Mouse (Mus musculus): ENCODE measurements around the gene Slc25a21. TPM values are rescaled to one million over a fixed set of nuclear protein-coding genes. Genes with fewer than 3 reads are reported as not detected.

Slc25a21 gene
- polyA plus RNA-seq, 1 experiment from 2014 or later, result 1.9 TPM

DNA sequence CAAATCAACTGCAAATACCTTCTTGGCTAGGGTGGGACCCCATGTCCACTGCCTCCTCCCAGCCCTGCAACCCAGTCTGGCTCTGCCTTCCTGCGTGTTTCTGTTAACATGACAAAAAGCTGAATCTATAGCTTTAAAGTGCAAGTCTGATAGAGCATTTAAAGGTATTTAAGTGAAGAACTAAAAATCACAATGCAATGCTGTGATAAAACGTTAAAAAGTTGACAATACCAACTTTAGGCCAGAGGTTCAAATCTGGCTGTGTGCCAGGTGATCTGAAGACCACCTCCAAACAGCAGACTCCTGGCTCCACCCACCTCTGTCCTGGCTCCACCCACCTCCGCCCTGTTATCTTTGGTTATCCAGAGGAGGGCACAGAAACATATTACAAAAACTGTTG, 98.2 kb downstream of the Slc25a21 start:
- Histone ChIP-seq H3K4me3 (ENCODE audit: low read depth, low read length) (no peak overlapping the region), H3K36me3 (ENCODE audit: control insufficient read depth, insufficient read depth, low read length) (no peaks in the 10 kb centered on the region), H3K9me3 (ENCODE audit: control insufficient read depth, low read length) (no peaks in the 10 kb centered on the region), H3K27me3 (ENCODE audit: control insufficient read depth, insufficient read depth, low read length) (no peaks in the 10 kb centered on the region), H3K27ac (ENCODE audit: low read depth, low read length) (no peak overlapping the region), H3K4me2 (ENCODE audit: low read depth) (no peak overlapping the region), H3K9ac (ENCODE audit: low read length) (no peak overlapping the region), H3K4me1 (ENCODE audit: control insufficient read depth, insufficient read depth, low read length) (no peaks in the 10 kb centered on the region)
- WGBS, result 71% methylated on average over 3 of the region's 3 CpGs
- DNase-seq (ENCODE audit: low spot score) (no peak), ATAC-seq (ENCODE audit: insufficient read depth, low FRiP score, low TSS enrichment) (no peak)

DNA sequence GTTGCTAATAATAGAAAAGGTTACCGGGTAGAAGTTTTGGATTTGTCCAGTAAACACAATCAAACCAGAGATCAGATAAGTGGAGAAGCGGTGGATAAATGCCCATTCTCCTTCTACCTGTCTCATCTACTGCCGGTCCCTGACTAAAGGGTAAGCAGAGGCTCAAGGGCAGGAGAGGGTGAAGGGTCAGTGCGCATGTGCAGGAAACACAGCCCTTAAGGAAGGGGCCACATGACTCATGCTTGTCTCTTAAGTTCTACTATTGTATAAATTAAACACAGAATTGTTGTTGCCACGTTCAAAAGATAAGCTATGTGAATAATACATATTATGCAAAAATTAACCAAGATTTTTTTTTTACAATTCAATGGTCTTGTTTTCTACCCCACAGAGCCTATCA, 98.9 kb downstream of the Slc25a21 start:
- H3K4me3 ChIP-seq (ENCODE audit: low read depth, low read length), result no peak overlapping the region
- 91% methylated on average over 5 of the region's 5 CpGs for WGBS
- H3K27me3 ChIP-seq (ENCODE audit: control insufficient read depth, insufficient read depth, low read length), result no peaks in the 10 kb centered on the region
- no peaks in the 10 kb centered on the region for H3K9me3 ChIP-seq (ENCODE audit: control insufficient read depth, low read length)
- no peak overlapping the region for H3K27ac ChIP-seq (ENCODE audit: low read depth, low read length)
- ATAC-seq (ENCODE audit: insufficient read depth, low FRiP score, low TSS enrichment) (no peak), DNase-seq (ENCODE audit: low spot score) (no peak)
- H3K4me1 ChIP-seq (ENCODE audit: control insufficient read depth, insufficient read depth, low read length), result no peaks in the 10 kb centered on the region
- H3K9ac ChIP-seq (ENCODE audit: low read length), result no peak overlapping the region
- no peaks in the 10 kb centered on the region for H3K36me3 ChIP-seq (ENCODE audit: control insufficient read depth, insufficient read depth, low read length)
- H3K4me2 ChIP-seq (ENCODE audit: low read depth), result no peak overlapping the region

DNA sequence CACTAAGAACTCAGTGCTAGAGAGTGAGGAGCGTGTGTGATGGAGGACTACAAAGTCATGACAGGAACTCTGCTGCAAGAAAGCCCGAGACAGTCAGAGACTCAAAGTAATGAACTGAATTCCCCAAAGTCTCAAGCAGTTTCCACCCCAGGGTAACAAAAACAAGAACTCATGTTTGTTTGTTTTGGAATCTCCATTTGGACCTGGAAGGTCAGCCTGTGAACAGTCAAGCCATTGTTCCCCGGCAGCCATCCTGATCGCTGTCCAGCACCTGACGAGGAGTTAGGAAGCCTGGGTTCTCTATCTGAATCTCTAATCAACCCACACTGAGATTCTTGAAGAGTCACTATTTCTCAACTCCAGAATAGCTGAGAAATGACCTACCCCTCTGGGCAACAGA, 104.2 kb downstream of the Slc25a21 start:
- Histone ChIP-seq H3K4me3 (ENCODE audit: low read depth, low read length) (no peak overlapping the region), H3K27me3 (ENCODE audit: control insufficient read depth, insufficient read depth, low read length) (no peaks in the 10 kb centered on the region), H3K4me1 (ENCODE audit: control insufficient read depth, insufficient read depth, low read length) (no peaks in the 10 kb centered on the region), H3K4me2 (ENCODE audit: low read depth) (no peak overlapping the region), H3K36me3 (ENCODE audit: control insufficient read depth, insufficient read depth, low read length) (no peaks in the 10 kb centered on the region), H3K27ac (ENCODE audit: low read depth, low read length) (no peak overlapping the region), H3K9me3 (ENCODE audit: control insufficient read depth, low read length) (no peaks in the 10 kb centered on the region), H3K9ac (ENCODE audit: low read length) (no peak overlapping the region)
- ATAC-seq (ENCODE audit: insufficient read depth, low FRiP score, low TSS enrichment) (no peak), DNase-seq (ENCODE audit: low spot score) (no peak)
- 45% methylated on average over 5 of the region's 5 CpGs for WGBS

DNA sequence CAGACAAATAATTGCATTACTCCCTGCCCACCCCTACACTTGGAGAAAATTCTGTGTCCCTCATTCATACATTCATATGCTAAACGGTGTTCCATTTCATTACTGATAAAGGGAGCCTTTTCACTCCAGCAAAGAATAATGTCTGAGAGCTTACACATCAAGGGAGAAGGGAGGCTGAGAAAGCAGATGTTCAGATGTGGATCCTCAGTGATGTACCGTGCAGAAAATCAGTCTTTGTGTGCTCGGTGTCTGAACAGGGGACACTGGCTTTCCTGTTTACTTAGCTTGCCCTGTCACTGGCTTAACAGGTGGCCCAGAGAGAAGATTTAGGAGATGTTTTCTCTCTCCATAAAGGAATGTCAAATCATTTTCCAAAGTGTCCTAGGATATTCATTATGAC, 112.8 kb downstream of the Slc25a21 start:
- ATAC-seq (ENCODE audit: insufficient read depth, low FRiP score, low TSS enrichment), result peak; percentile 60; the same call in 1 of the 2 replicates
- H3K9me3 ChIP-seq (ENCODE audit: control insufficient read depth, low read length), result no peaks in the 10 kb centered on the region
- H3K27ac ChIP-seq (ENCODE audit: low read depth, low read length), result no peak overlapping the region

DNA sequence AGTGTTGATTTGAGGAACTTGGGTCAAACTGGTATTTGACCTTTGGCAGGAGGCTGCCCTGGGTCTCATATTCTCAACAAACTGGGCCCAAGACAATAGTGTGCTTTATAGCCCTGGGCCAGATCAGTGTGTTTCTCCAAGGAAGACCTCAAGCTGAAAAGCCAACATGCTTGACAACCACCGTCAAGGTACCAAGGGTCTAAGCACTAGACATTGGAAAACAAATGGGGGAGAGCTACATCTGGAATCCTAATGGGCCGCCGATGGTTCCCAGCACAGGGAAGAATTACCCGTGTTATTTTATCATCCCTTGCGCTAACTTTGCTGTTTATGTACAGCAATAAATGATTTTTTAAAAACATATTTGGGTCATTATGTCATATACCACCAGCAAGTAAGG, 113.7 kb downstream of the Slc25a21 start:
- Histone ChIP-seq H3K4me2 (ENCODE audit: low read depth) (no peak overlapping the region), H3K4me1 (ENCODE audit: control insufficient read depth, insufficient read depth, low read length) (peaks cover 2% of the 10 kb centered on the region; the same call in 1 of the 2 replicates), H3K27me3 (ENCODE audit: control insufficient read depth, insufficient read depth, low read length) (no peaks in the 10 kb centered on the region), H3K9me3 (ENCODE audit: control insufficient read depth, low read length) (no peaks in the 10 kb centered on the region), H3K9ac (ENCODE audit: low read length) (no peak overlapping the region), H3K27ac (ENCODE audit: low read depth, low read length) (no peak overlapping the region), H3K4me3 (ENCODE audit: low read depth, low read length) (no peak overlapping the region), H3K36me3 (ENCODE audit: control insufficient read depth, insufficient read depth, low read length) (no peaks in the 10 kb centered on the region)
- ATAC-seq (ENCODE audit: insufficient read depth, low FRiP score, low TSS enrichment) (no peak), DNase-seq (ENCODE audit: low spot score) (no peak)
- WGBS, result 56% methylated on average over 5 of the region's 5 CpGs

More for the DNA sequence above, 112.8 kb downstream of the Slc25a21 start:
- Histone ChIP-seq H3K4me3 (ENCODE audit: low read depth, low read length) (no peak overlapping the region), H3K36me3 (ENCODE audit: control insufficient read depth, insufficient read depth, low read length) (no peaks in the 10 kb centered on the region), H3K4me1 (ENCODE audit: control insufficient read depth, insufficient read depth, low read length) (peaks cover 2% of the 10 kb centered on the region; the same call in 1 of the 2 replicates), H3K27me3 (ENCODE audit: control insufficient read depth, insufficient read depth, low read length) (no peaks in the 10 kb centered on the region), H3K4me2 (ENCODE audit: low read depth) (no peak overlapping the region), H3K9ac (ENCODE audit: low read length) (no peak overlapping the region)
- DNase-seq (ENCODE audit: low spot score), result no peak
- 10% methylated on average over 3 of the region's 3 CpGs for WGBS

DNA sequence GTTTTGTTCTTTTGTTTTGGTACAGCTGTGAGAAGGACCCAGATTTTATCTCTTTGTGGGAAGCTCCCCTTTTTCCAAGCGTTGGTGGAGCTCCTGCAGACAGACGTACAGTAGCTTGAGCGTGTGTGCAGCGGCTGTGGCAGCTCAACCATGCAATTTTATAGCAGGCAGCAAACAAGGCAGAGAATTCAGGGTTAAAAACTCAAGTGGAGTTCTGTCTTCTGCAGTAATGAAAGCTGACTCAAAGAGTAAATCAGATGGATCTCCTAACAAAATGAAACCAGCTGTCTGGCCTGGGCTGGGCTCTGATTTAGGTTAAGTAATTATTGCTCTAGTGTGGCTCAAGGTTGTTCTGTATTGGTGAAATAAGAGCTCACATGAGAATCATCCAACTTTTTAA, 120.7 kb downstream of the Slc25a21 start:
- DNase-seq (ENCODE audit: low spot score) (no peak), ATAC-seq (ENCODE audit: insufficient read depth, low FRiP score, low TSS enrichment) (no peak)
- WGBS, result 61% methylated on average over 4 of the region's 4 CpGs
- no peaks in the 10 kb centered on the region for H3K27me3 ChIP-seq (ENCODE audit: control insufficient read depth, insufficient read depth, low read length)
- no peak overlapping the region for H3K27ac ChIP-seq (ENCODE audit: low read depth, low read length)
- H3K9ac ChIP-seq (ENCODE audit: low read length), result no peak overlapping the region
- H3K36me3 ChIP-seq (ENCODE audit: control insufficient read depth, insufficient read depth, low read length), result no peaks in the 10 kb centered on the region
- H3K4me2 ChIP-seq (ENCODE audit: low read depth), result no peak overlapping the region
- H3K4me1 ChIP-seq (ENCODE audit: control insufficient read depth, insufficient read depth, low read length), result no peaks in the 10 kb centered on the region
- no peak overlapping the region for H3K4me3 ChIP-seq (ENCODE audit: low read depth, low read length)
- no peaks in the 10 kb centered on the region for H3K9me3 ChIP-seq (ENCODE audit: control insufficient read depth, low read length)

DNA sequence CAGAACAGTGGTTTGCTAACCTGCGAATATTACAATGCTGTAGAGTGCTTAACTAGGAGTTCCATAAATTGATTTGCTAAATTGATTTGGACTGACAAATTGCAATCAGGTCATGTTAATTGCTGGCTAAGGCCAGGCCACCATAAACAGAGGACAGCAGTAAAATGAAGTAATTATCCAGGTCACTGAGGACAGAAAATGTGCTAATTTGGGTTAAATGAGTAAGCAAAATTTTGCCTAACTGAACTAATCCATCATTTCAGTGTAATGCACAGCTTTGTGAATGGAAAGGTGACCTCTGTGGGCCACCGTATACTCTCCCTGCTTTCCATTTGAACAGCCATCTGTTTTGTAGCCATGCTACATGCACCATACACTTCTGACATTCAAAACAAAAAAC, 124.7 kb downstream of the Slc25a21 start:
- WGBS, result 85% methylated on average over 2 of the region's 2 CpGs
- Histone ChIP-seq H3K9me3 (ENCODE audit: control insufficient read depth, low read length) (no peaks in the 10 kb centered on the region), H3K36me3 (ENCODE audit: control insufficient read depth, insufficient read depth, low read length) (no peaks in the 10 kb centered on the region), H3K27me3 (ENCODE audit: control insufficient read depth, insufficient read depth, low read length) (no peaks in the 10 kb centered on the region), H3K4me1 (ENCODE audit: control insufficient read depth, insufficient read depth, low read length) (no peaks in the 10 kb centered on the region), H3K4me3 (ENCODE audit: low read depth, low read length) (no peak overlapping the region), H3K27ac (ENCODE audit: low read depth, low read length) (no peak overlapping the region), H3K4me2 (ENCODE audit: low read depth) (no peak overlapping the region), H3K9ac (ENCODE audit: low read length) (no peak overlapping the region)
- ATAC-seq (ENCODE audit: insufficient read depth, low FRiP score, low TSS enrichment), result no peak
- DNase-seq (ENCODE audit: low spot score), result no peak

DNA sequence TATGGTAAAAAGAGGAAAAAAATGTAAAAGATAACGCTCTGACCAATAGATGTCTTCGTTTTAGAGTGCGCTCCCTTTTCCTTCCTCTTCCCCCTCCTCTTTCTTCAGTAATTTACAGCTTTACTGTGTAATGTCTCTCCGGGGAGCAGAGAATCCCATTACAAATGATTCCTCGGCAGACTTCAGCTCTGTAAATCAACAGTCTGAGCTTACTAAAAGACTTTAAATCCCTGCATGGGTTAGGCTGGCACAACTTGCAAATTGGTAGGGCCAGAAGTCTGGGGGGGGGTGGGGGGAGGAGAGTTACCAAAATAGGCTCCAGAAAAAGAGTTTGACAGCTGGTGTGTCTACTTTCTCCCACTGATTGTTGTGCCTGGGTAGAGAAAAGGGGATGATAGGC, 128.7 kb downstream of the Slc25a21 start:
- H3K36me3 ChIP-seq (ENCODE audit: control insufficient read depth, insufficient read depth, low read length), result no peaks in the 10 kb centered on the region
- H3K9ac ChIP-seq (ENCODE audit: low read length), result no peak overlapping the region
- no peak overlapping the region for H3K27ac ChIP-seq (ENCODE audit: low read depth, low read length)
- H3K4me3 ChIP-seq (ENCODE audit: low read depth, low read length), result no peak overlapping the region
- DNase-seq (ENCODE audit: low spot score), result peak; percentile 10
- WGBS, result 28% methylated on average over 5 of the region's 5 CpGs
- no peaks in the 10 kb centered on the region for H3K27me3 ChIP-seq (ENCODE audit: control insufficient read depth, insufficient read depth, low read length)
- ATAC-seq (ENCODE audit: insufficient read depth, low FRiP score, low TSS enrichment), result peak; percentile 53; the same call in 1 of the 2 replicates
- H3K4me1 ChIP-seq (ENCODE audit: control insufficient read depth, insufficient read depth, low read length), result no peaks in the 10 kb centered on the region
- no peak overlapping the region for H3K4me2 ChIP-seq (ENCODE audit: low read depth)
- H3K9me3 ChIP-seq (ENCODE audit: control insufficient read depth, low read length), result no peaks in the 10 kb centered on the region

DNA sequence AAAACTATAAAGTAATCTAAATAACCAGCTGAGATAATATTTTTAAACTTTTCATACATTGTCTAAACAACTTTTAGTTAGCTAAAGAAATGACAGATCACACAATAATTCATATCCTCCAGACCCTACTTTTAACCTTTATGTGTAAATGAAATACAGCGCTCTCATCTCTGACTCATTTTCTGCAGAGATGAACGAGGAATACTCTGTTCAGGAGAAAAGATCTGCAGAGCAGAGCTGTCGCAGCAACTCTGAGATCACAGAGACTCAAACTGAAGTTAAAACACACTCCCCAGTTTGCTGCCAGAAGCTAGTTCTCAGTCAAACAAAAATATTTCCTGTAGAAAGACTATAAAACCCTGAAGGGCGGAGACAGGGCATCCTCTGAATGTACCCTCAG, 177.5 kb downstream of the Slc25a21 start:
- Histone ChIP-seq H3K4me1 (ENCODE audit: control insufficient read depth, insufficient read depth, low read length) (no peaks in the 10 kb centered on the region), H3K4me3 (ENCODE audit: low read depth, low read length) (no peak overlapping the region), H3K4me2 (ENCODE audit: low read depth) (no peak overlapping the region), H3K27ac (ENCODE audit: low read depth, low read length) (no peak overlapping the region), H3K9me3 (ENCODE audit: control insufficient read depth, low read length) (no peaks in the 10 kb centered on the region), H3K9ac (ENCODE audit: low read length) (no peak overlapping the region), H3K36me3 (ENCODE audit: control insufficient read depth, insufficient read depth, low read length) (no peaks in the 10 kb centered on the region), H3K27me3 (ENCODE audit: control insufficient read depth, insufficient read depth, low read length) (no peaks in the 10 kb centered on the region)
- WGBS, result 80% methylated on average over 4 of the region's 4 CpGs
- ATAC-seq (ENCODE audit: insufficient read depth, low FRiP score, low TSS enrichment), result no peak
- no peak for DNase-seq (ENCODE audit: low spot score)

Data from neural tube, embryonic 11.5 days (tissue).